Mouse (Mus musculus): ENCODE data around the gene Tshz2. TPM values are rescaled to one million over a fixed set of nuclear protein-coding genes. Genes with fewer than 3 reads are reported as not detected.

Gene Tshz2
- polyA plus RNA-seq, 1 experiment from 2014 or later = 22.7 TPM

DNA sequence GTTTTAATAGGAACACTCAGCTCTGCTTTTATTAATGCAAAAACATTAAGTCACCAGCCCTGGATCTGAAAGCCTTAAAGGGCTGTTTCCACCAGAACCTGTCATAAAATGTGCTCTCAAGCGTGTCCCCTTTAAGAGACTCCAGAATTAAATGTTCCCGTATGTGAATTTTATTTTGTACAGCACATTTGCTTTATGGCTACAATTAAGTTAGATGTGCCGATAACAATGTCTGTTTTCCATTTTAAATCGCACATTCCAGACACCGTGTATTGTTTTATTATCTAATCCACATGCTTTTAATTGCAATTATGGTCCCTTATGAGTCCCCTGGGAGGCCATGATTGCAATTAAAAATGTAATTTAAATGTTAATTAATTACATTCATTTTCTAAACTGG, 178.8 kb downstream of the Tshz2 start:
- Histone ChIP-seq H3K36me3 (replicated peaks) (no peaks in the 10 kb centered on the region), H3K27me3 (replicated peaks) (no peaks in the 10 kb centered on the region), H3K4me3 (no peak overlapping the region), H3K9ac (no peak overlapping the region), H3K27ac (peak overlapping the region; percentile 27; the same call in 1 of the 2 replicates), H3K4me1 (peaks cover 12% of the 10 kb centered on the region), H3K4me2 (no peak overlapping the region), H3K9me3 (no peaks in the 10 kb centered on the region)
- WGBS = 65% methylated on average over 5 of the region's 5 CpGs
- no peak for ATAC-seq (replicated peaks)

DNA sequence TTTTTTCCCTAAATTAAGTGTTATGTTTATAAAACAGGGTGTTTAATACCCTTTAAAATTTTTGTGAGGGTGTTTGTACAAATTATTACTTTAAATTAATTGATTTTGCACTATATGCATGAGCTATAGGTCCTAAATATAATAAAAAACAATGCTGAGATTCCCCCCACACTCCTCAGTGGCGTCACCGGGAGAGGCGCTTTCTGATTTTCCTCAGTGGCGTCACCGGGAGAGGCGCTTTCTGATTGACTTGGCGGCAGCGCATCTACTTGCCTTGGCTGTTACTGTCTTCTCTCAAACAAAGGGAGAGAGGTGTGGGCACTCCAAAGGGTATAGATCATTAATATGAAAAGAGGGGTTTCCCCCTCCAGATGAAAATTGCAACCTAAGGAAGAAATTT, 179.2 kb downstream of the Tshz2 start:
- Histone ChIP-seq H3K4me2 (no peak overlapping the region), H3K27ac (no peak overlapping the region), H3K4me1 (peaks cover 12% of the 10 kb centered on the region), H3K9ac (no peak overlapping the region), H3K36me3 (replicated peaks) (no peaks in the 10 kb centered on the region), H3K4me3 (no peak overlapping the region), H3K27me3 (replicated peaks) (no peaks in the 10 kb centered on the region), H3K9me3 (no peaks in the 10 kb centered on the region)
- 68% methylated on average over 8 of the region's 8 CpGs for WGBS
- no peak for ATAC-seq (replicated peaks)

DNA sequence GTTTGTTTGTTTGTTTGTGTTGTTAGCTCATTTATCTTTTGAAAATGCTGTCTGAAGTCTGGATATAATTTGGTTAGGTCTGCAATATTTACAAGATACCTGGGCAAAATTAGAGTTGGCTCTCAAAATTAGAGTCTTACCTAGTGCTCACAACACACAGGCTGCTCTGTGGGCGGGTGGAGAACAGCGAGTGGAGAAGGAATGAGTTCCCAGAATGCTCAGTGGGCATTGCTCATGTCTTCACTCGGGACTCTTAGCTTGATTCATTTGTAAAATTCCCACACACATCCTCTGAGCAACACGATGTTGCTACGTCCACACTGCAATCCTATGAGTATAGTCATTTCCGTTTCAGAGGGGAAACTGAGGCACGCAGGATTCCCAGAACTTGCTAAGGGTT, 180.1 kb downstream of the Tshz2 start:
- no peak overlapping the region for H3K9ac ChIP-seq
- ATAC-seq (replicated peaks) = no peak
- no peaks in the 10 kb centered on the region for H3K9me3 ChIP-seq
- no peaks in the 10 kb centered on the region for H3K27me3 ChIP-seq (replicated peaks)
- WGBS = 89% methylated on average over 7 of the region's 7 CpGs
- no peak overlapping the region for H3K4me2 ChIP-seq
- H3K4me3 ChIP-seq = no peak overlapping the region
- peaks cover 12% of the 10 kb centered on the region for H3K4me1 ChIP-seq
- H3K27ac ChIP-seq = no peak overlapping the region
- no peaks in the 10 kb centered on the region for H3K36me3 ChIP-seq (replicated peaks)

DNA sequence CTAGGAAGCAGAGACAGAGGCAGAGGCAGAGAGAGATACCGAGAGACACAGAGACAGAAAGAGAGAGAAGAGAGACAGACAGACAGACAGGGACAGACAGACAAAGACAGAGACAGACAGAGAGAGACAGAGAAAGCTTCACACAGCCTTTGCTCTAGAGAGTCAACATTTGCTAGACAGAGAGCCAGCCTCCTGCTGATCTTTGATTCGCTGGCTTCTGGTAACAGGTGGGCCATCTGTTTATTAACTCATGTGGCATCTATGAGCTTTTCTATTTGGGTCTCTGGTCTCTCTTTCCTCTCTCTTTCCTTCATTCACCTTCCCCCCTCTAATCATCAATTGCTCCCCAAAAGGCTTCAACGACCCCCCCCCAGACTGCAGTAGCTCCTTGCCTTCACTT, 181.5 kb downstream of the Tshz2 start:
- ATAC-seq (replicated peaks) = no peak
- no peaks in the 10 kb centered on the region for H3K9me3 ChIP-seq
- peaks cover 12% of the 10 kb centered on the region for H3K4me1 ChIP-seq
- no peak overlapping the region; the same call in 1 of the 2 replicates for H3K27ac ChIP-seq
- no peak overlapping the region for H3K9ac ChIP-seq
- no peaks in the 10 kb centered on the region for H3K36me3 ChIP-seq (replicated peaks)
- no peaks in the 10 kb centered on the region for H3K27me3 ChIP-seq (replicated peaks)
- H3K4me3 ChIP-seq = no peak overlapping the region
- WGBS = 67% methylated on average over 3 of the region's 3 CpGs
- no peak overlapping the region for H3K4me2 ChIP-seq

DNA sequence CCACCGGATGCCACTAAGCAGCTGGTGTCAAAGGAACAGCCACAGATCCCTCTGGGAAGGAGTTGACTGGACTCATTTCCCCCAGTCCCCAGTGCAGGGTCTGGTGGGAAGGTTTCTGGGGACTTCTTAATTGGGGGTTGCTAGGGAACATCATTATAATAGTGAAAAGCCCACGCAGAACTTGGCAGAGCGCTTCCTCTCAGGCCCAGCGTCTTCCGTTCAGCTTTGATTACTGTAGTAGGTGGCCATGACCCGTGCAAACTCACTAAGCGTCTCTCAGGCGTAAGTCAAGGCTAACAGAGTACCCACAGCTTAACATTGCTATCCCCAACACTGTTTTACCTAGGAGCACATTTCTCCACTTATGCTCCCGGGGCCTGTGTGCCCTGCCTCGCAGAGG, 181.9 kb downstream of the Tshz2 start:
- Histone ChIP-seq H3K36me3 (replicated peaks) (no peaks in the 10 kb centered on the region), H3K9me3 (no peaks in the 10 kb centered on the region), H3K4me1 (peaks cover 12% of the 10 kb centered on the region), H3K4me2 (no peak overlapping the region), H3K9ac (no peak overlapping the region), H3K27me3 (replicated peaks) (no peaks in the 10 kb centered on the region), H3K27ac (no peak overlapping the region; the same call in 1 of the 2 replicates), H3K4me3 (no peak overlapping the region)
- WGBS = 47% methylated on average over 10 of the region's 10 CpGs
- no peak; the same call in 1 of the 2 replicates for ATAC-seq (replicated peaks)

DNA sequence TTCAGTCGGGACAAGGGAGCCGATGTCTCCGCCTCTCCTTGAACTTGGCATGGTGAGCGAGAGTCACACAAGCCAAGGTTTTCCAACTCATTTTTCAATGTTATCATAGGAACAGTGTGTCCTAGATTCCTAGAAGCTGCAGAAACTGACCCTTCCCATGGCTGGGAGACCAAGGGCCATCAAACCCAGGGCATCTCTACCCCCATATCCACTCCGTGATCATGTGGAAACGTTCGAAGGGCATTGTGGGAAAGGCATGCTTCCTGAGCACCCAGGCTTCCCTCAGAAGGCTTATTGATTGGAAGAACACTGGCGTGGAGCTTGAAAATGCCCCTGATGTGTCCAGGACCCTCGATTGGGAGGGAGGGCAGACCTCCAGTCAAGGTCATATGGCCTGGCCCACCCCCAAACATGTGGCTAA, 188.2 kb downstream of the Tshz2 start:
- Histone ChIP-seq H3K9ac (no peak overlapping the region), H3K4me2 (no peak overlapping the region), H3K4me3 (no peak overlapping the region), H3K4me1 (0 out of 2 replicates have a peak, but pooled peaks cover 5% of the 10 kb centered on the region), H3K9me3 (no peaks in the 10 kb centered on the region), H3K27me3 (replicated peaks) (no peaks in the 10 kb centered on the region), H3K36me3 (replicated peaks) (no peaks in the 10 kb centered on the region), H3K27ac (no peak overlapping the region)
- ATAC-seq (replicated peaks) = no peak
- 92% methylated on average over 9 of the region's 9 CpGs for WGBS

DNA sequence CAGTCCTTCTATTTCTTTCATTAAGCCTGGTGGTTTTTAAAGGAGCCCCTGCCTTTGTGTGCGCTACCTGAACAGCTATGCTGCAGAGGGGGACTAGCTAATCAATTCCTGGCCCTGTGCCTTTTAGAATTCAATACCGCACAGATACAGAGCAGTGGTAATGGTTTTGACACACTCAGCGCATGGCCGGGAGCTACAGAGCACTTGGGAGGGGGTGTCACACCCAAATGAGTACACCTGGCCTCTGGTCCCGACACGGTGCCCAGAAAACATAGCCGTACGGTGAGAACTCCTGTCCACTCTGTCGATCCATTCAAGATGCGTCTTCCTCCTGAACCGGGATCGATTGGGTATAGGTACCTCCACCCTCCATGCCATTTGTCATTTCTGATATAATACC, 193.1 kb downstream of the Tshz2 start:
- Histone ChIP-seq H3K4me3 (no peak overlapping the region), H3K27me3 (replicated peaks) (no peaks in the 10 kb centered on the region), H3K9me3 (no peaks in the 10 kb centered on the region), H3K4me2 (no peak overlapping the region), H3K9ac (no peak overlapping the region), H3K4me1 (0 out of 2 replicates have a peak, but pooled peaks cover 8% of the 10 kb centered on the region), H3K27ac (no peak overlapping the region), H3K36me3 (replicated peaks) (no peaks in the 10 kb centered on the region)
- no peak for ATAC-seq (replicated peaks)
- 79% methylated on average over 12 of the region's 12 CpGs for WGBS

DNA sequence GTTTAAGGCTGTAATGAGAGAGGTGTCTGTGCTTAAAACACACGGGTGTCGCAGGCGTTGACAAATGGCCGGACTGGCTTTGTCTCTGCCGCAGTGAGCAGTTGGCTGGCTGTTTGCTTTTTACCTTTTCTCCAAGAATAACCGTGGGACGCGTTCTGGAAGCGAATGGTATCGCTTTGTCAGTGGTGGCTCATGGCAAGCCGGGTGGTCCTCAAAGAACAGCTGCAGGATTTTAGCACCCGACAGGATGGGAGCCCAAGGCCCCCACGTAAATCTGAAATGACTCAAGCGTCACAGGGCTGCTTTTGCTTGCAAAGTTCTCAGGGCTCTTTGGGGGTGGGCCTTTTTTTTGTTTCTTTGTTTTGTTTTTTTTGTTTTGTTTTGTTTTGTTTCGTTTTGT, 193.5 kb downstream of the Tshz2 start:
- H3K4me1 ChIP-seq = 0 out of 2 replicates have a peak, but pooled peaks cover 8% of the 10 kb centered on the region
- H3K36me3 ChIP-seq (replicated peaks) = no peaks in the 10 kb centered on the region
- H3K9me3 ChIP-seq = no peaks in the 10 kb centered on the region
- no peak for ATAC-seq (replicated peaks)
- no peak overlapping the region for H3K4me2 ChIP-seq
- no peak overlapping the region for H3K9ac ChIP-seq
- no peaks in the 10 kb centered on the region for H3K27me3 ChIP-seq (replicated peaks)
- H3K27ac ChIP-seq = no peak overlapping the region
- 69% methylated on average over 15 of the region's 15 CpGs for WGBS
- H3K4me3 ChIP-seq = no peak overlapping the region

DNA sequence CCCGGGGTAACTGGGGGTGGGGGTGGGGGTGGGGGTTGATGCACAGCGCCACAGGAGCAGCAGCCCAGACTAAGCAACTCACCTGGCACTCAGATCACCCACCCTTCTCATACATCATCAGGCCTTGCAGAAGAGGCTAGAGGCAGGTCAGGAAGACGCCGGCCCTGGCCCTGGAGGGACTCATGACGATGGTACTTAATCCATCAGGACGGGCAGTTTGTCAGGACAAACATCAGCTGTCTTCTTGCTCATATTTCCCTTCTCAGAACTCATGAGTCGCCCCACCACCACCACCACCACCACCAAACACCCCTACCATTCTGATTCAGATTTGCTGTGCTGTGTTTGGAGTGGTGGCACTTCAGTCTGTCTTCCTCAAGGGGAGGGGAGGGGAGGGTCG, 194.0 kb downstream of the Tshz2 start:
- no peak overlapping the region for H3K4me3 ChIP-seq
- no peaks in the 10 kb centered on the region for H3K9me3 ChIP-seq
- no peaks in the 10 kb centered on the region for H3K27me3 ChIP-seq (replicated peaks)
- no peak overlapping the region for H3K9ac ChIP-seq
- H3K4me2 ChIP-seq = no peak overlapping the region
- no peaks in the 10 kb centered on the region for H3K36me3 ChIP-seq (replicated peaks)
- no peak overlapping the region for H3K27ac ChIP-seq
- 0 out of 2 replicates have a peak, but pooled peaks cover 8% of the 10 kb centered on the region for H3K4me1 ChIP-seq
- 80% methylated on average over 8 of the region's 8 CpGs for WGBS
- no peak for ATAC-seq (replicated peaks)

DNA sequence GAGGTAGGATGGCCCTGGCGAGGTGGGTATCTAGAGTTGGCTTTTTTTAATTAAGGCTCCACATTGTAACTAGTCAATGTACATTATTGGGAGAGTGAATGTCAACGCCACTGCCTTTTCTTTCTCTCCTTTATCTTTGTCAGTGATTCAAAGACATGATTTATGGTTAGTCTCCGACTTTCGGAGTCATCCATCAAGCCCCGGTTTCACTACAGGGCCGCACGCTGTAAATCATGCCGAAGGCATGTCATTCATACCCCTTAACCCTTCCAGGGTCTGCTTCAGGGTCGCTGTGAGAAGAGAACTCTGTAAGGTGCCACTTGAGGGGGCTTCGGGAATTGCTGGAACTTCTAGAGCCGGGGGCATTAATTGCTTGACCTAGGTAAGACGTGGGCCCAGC, 199.4 kb downstream of the Tshz2 start:
- H3K4me2 ChIP-seq = no peak overlapping the region
- no peak overlapping the region for H3K9ac ChIP-seq
- H3K27ac ChIP-seq = no peak overlapping the region
- no peaks in the 10 kb centered on the region for H3K4me1 ChIP-seq
- no peaks in the 10 kb centered on the region for H3K27me3 ChIP-seq (replicated peaks)
- no peaks in the 10 kb centered on the region for H3K9me3 ChIP-seq
- H3K4me3 ChIP-seq = no peak overlapping the region
- WGBS = 89% methylated on average over 12 of the region's 12 CpGs
- ATAC-seq (replicated peaks) = no peak
- H3K36me3 ChIP-seq (replicated peaks) = no peaks in the 10 kb centered on the region

DNA sequence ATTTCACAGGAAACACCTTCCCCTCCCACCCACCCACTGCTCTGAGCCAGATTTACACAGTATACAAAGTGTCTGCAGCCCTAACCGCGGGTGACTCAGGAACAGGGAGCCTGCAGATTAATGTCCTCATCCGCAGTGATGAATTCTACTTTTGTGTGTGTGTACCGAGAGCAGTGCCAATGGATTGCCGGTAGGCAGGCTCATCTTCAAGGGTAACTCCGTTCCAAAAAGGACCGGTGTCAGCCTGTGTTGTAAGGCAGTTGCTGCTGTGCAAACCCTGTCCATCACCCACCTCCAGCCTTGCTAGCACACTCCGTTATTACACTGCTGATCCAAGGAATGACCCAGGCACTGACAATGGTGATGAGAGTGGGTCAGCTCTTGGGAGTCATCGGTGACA, 200.8 kb downstream of the Tshz2 start:
- Histone ChIP-seq H3K4me3 (no peak overlapping the region), H3K27ac (no peak overlapping the region), H3K36me3 (replicated peaks) (no peaks in the 10 kb centered on the region), H3K9ac (no peak overlapping the region), H3K4me2 (no peak overlapping the region), H3K27me3 (replicated peaks) (no peaks in the 10 kb centered on the region), H3K9me3 (no peaks in the 10 kb centered on the region), H3K4me1 (no peaks in the 10 kb centered on the region)
- 65% methylated on average over 9 of the region's 9 CpGs for WGBS
- no peak for ATAC-seq (replicated peaks)

DNA sequence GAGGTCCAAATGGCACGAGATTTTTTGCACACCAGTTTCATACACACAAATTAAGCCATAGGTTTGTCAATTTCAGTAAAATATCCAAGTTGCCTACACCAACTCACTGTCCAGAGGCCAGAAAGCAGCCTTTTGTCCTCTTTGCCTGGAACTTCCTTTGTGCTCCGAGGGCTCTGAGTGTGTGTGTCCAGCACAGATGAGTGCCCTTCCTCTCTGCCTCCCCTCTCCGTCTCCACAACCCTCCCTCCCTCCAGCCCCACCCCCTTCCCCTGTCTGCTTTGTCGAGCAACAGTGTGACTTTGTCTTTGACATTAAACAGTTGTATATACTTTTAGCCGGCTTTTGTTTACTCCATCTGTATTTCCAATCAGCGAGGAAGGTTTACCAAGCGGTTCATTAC, 201.8 kb downstream of the Tshz2 start:
- H3K4me1 ChIP-seq = no peaks in the 10 kb centered on the region
- 34% methylated on average over 7 of the region's 7 CpGs for WGBS
- no peak for ATAC-seq (replicated peaks)
- H3K27me3 ChIP-seq (replicated peaks) = no peaks in the 10 kb centered on the region
- no peak overlapping the region for H3K4me3 ChIP-seq
- H3K36me3 ChIP-seq (replicated peaks) = no peaks in the 10 kb centered on the region
- no peak overlapping the region for H3K4me2 ChIP-seq
- no peaks in the 10 kb centered on the region for H3K9me3 ChIP-seq
- H3K27ac ChIP-seq = no peak overlapping the region
- no peak overlapping the region for H3K9ac ChIP-seq

DNA sequence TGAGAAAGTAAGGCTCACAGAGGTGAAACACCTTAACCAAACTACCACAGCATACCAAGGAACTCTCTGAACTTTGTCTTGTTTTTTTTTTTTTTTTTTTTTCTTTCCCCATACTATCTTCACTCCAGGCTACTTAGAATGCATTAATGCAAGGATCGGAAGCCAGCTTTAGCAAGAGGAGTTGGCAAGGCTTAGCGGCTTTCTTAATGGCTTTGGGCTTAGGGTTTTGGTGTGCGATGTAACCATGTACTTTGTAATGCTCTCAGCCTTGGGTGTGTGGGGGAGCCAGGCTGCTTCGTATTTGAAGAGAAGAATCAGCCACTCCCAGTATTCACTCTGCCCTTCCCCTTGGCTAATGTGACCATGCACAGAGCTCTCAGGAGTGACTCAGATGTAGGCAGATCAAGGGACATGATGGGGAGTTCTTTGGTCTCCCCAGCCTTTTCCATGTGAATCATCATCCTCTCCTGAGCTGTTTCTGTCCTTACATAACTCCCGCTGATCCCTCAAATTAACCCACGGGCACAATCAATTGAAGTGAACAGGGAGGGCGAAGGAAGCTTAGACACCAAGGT, 204.3 kb downstream of the Tshz2 start:
- H3K9me3 ChIP-seq = no peaks in the 10 kb centered on the region
- H3K9ac ChIP-seq = no peak overlapping the region
- no peak overlapping the region for H3K27ac ChIP-seq
- H3K4me3 ChIP-seq = no peak overlapping the region
- H3K36me3 ChIP-seq (replicated peaks) = no peaks in the 10 kb centered on the region
- ATAC-seq (replicated peaks) = no peak
- no peaks in the 10 kb centered on the region for H3K4me1 ChIP-seq
- 68% methylated on average over 7 of the region's 7 CpGs for WGBS
- H3K4me2 ChIP-seq = no peak overlapping the region
- H3K27me3 ChIP-seq (replicated peaks) = no peaks in the 10 kb centered on the region
